Mouse (Mus musculus): ENCODE data around the gene Ttc27. TPM values are rescaled to one million over a fixed set of nuclear protein-coding genes. Genes with fewer than 3 reads are reported as not detected.
A peak's percentile ranks its signal among the peaks of the same experiment; 100 is the strongest.

The Ttc27 gene
- polyA plus RNA-seq, 1 experiment = 0.67 TPM

DNA sequence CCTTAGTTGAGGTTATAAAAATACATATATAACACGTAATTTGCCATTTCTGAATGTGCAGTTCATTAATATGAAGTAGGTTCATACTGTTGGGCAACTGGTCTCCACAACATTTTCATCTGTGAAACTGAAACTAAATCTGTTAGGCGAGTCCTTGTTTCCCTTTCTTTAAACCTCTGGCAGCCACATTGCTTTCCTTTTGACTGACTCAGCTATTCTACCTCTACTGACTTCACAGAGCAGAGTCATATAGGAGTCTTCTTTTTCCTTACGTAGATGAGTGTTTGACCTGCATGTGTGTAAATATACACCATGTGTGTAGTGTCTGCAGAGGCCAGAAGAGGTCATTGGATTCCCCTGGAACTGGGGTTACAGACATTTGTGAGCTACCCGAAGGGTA is 85.2 kb downstream of the Ttc27 start:
- WGBS = 70% methylated on average over 4 of the region's 4 CpGs
- Histone ChIP-seq H3K36me3 (ENCODE audit: control insufficient read depth, insufficient read depth, low read length) (peaks cover 2% of the 10 kb centered on the region; the same call in 1 of the 2 replicates), H3K27ac (ENCODE audit: insufficient read depth, low read depth, low read length) (no peak overlapping the region), H3K4me3 (ENCODE audit: low read depth, low read length) (no peak overlapping the region), H3K4me1 (ENCODE audit: control insufficient read depth, insufficient read depth, insufficient read length, low read length) (no peaks in the 10 kb centered on the region), H3K27me3 (ENCODE audit: control insufficient read depth, insufficient read depth, low read length) (no peaks in the 10 kb centered on the region)
- TF ChIP-seq CTCF (IDR thresholded peaks at IDR 0.05; ENCODE audit: extremely low read depth, insufficient read length, insufficient replicate concordance, low read depth, low read length) (no peak), POLR2A (IDR thresholded peaks at IDR 0.05; ENCODE audit: low read depth, low read length) (no peak)

DNA sequence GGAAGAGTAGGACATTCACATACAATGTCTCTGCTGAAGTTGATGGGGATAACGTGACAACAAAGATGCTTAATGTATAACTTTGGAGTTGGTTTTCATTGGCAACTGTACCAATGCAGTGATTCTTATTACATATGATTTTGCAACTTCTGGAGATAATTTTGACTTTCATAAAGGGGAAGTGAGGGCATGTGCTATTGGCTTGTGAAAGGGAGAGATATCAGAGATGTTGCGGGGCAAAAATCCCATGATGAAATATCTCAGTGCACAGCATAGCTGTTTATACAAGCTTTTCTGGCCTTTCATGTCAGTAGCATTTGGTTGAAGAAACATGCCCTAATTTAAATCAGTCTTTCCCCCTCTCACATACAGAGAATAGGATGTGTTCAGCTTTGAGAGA is 86.3 kb downstream of the Ttc27 start:
- no peak overlapping the region for H3K27ac ChIP-seq (ENCODE audit: insufficient read depth, low read depth, low read length)
- no peaks in the 10 kb centered on the region for H3K27me3 ChIP-seq (ENCODE audit: control insufficient read depth, insufficient read depth, low read length)
- TF ChIP-seq POLR2A (IDR thresholded peaks at IDR 0.05; ENCODE audit: low read depth, low read length) (no peak), CTCF (IDR thresholded peaks at IDR 0.05; ENCODE audit: extremely low read depth, insufficient read length, insufficient replicate concordance, low read depth, low read length) (no peak)
- WGBS = 90% methylated on average over 2 of the region's 2 CpGs
- H3K4me3 ChIP-seq (ENCODE audit: low read depth, low read length) = no peak overlapping the region
- H3K36me3 ChIP-seq (ENCODE audit: control insufficient read depth, insufficient read depth, low read length) = peaks cover 2% of the 10 kb centered on the region; the same call in 1 of the 2 replicates
- no peaks in the 10 kb centered on the region for H3K4me1 ChIP-seq (ENCODE audit: control insufficient read depth, insufficient read depth, insufficient read length, low read length)

DNA sequence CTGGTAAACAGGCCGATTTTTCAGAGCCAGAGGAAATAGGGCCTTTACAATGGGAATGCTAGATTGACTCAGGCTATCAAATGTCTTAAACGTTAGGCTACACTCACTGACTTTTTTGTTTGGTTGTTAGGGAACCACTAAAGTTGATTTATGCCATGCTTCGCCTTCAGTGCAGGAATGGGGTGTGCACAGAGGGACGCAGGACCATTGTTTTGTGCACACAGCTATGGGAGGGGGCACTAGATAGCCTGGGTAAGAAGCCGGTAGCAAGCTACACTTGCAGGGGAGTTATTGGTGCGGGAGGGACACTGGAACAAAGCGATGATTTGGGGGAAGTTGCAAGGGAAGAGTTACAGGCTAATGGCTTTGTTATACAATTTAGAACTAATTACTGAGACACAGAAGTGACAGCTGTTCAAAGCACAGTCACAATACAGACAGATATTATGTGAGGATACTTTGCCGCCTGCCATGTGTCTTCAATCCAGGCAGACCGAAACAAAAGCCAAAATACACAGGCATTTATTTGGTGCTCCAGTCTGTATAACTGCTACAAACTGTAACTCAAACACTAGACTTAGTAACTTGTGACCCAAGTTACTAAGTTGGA is 86.9 kb downstream of the Ttc27 start:
- H3K4me3 ChIP-seq (ENCODE audit: low read depth, low read length) = no peak overlapping the region
- TF ChIP-seq CTCF (IDR thresholded peaks at IDR 0.05; ENCODE audit: extremely low read depth, insufficient read length, insufficient replicate concordance, low read depth, low read length) (no peak), POLR2A (IDR thresholded peaks at IDR 0.05; ENCODE audit: low read depth, low read length) (no peak)
- H3K27ac ChIP-seq (ENCODE audit: insufficient read depth, low read depth, low read length) = no peak overlapping the region
- H3K4me1 ChIP-seq (ENCODE audit: control insufficient read depth, insufficient read depth, insufficient read length, low read length) = no peaks in the 10 kb centered on the region
- 82% methylated on average over 9 of the region's 9 CpGs for whole genome bisulfite sequencing
- peaks cover 2% of the 10 kb centered on the region; the same call in 1 of the 2 replicates for H3K36me3 ChIP-seq (ENCODE audit: control insufficient read depth, insufficient read depth, low read length)
- H3K27me3 ChIP-seq (ENCODE audit: control insufficient read depth, insufficient read depth, low read length) = no peaks in the 10 kb centered on the region

DNA sequence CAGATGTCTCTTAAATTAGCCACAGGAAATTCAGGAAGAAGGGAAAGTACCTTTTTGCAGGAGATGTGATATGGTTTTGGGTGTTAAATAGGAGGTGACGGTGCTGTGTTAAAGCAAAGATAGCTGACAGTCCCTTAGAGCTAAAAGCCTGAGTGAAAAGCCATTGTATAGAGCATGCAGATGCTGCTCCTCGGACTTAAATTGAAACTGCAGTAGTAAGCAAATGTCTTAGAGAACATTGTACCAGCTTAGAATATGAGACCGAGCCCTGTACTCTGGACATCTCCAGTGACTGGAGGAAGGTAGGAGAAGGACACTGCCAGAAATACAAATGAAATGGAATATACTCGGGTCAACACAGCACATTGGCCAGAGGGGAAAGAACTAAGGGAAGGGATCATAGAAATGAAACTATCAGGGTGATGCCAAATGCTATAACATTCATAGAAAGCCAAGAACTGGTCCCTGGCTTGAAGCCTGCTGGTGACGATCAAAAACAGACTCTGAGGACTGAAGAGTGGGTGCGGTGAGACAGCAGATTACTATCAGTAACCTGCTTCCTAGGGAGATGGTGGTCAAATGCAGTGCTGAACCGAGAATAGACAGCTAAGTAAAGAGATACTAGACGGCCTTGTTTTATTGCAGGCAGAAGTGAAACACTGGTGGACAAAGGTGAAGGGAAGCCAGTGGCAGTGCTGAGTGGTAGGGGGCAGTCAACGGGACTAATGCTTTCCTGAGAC is 90.1 kb downstream of the Ttc27 start:
- Histone ChIP-seq H3K4me3 (ENCODE audit: low read depth, low read length) (no peak overlapping the region), H3K27me3 (ENCODE audit: control insufficient read depth, insufficient read depth, low read length) (no peaks in the 10 kb centered on the region), H3K36me3 (ENCODE audit: control insufficient read depth, insufficient read depth, low read length) (no peaks in the 10 kb centered on the region), H3K27ac (ENCODE audit: insufficient read depth, low read depth, low read length) (no peak overlapping the region), H3K4me1 (ENCODE audit: control insufficient read depth, insufficient read depth, insufficient read length, low read length) (no peaks in the 10 kb centered on the region)
- WGBS = 61% methylated on average over 9 of the region's 9 CpGs
- TF ChIP-seq CTCF (IDR thresholded peaks at IDR 0.05; ENCODE audit: extremely low read depth, insufficient read length, insufficient replicate concordance, low read depth, low read length) (no peak), POLR2A (IDR thresholded peaks at IDR 0.05; ENCODE audit: low read depth, low read length) (no peak)

DNA sequence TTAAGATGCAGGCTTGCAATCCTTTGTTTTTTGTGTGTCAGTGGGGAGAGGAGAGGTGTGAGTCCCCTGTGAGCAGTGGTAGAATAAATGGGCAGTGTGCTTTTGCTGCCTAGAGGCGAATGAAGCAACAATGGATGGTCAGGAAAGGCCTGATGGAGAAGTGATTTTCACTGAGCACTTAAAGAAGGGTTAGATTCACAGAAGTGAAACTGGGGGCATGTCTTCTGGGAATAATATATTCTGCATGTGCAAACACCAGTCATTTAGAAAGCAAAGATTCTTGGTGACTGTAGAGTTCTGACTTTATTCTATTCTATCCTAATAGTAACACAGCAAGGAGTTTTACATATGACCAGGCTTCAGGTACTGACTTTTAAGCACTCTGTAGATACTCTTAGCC is 90.8 kb downstream of the Ttc27 start:
- Histone ChIP-seq H3K4me3 (ENCODE audit: low read depth, low read length) (no peak overlapping the region), H3K36me3 (ENCODE audit: control insufficient read depth, insufficient read depth, low read length) (no peaks in the 10 kb centered on the region), H3K4me1 (ENCODE audit: control insufficient read depth, insufficient read depth, insufficient read length, low read length) (no peaks in the 10 kb centered on the region), H3K27ac (ENCODE audit: insufficient read depth, low read depth, low read length) (no peak overlapping the region), H3K27me3 (ENCODE audit: control insufficient read depth, insufficient read depth, low read length) (no peaks in the 10 kb centered on the region)
- WGBS = 82% methylated on average over 1 of the region's 1 CpGs
- TF ChIP-seq CTCF (IDR thresholded peaks at IDR 0.05; ENCODE audit: extremely low read depth, insufficient read length, insufficient replicate concordance, low read depth, low read length) (no peak), POLR2A (IDR thresholded peaks at IDR 0.05; ENCODE audit: low read depth, low read length) (no peak)

DNA sequence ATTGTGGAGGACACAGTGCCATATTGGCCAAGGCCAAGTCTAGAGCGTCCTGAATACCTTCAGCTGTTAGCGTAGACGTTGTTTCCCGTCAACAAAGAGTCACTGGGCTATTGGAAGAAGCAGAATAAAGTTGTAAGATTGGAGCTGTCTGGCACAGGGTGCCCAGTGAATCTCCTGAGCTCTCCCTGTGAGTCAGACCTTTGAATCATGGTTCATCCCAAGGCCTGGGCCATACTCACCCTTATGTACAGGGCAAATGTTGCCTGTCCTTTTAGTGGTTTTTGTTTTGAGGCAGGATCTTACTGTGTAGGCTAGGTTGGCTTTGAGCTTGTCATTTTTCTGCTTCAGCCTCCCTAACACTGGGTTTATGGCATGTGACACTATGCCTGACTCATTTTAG is 91.4 kb downstream of the Ttc27 start:
- Histone ChIP-seq H3K27me3 (ENCODE audit: control insufficient read depth, insufficient read depth, low read length) (no peaks in the 10 kb centered on the region), H3K4me3 (ENCODE audit: low read depth, low read length) (no peak overlapping the region), H3K4me1 (ENCODE audit: control insufficient read depth, insufficient read depth, insufficient read length, low read length) (no peaks in the 10 kb centered on the region), H3K36me3 (ENCODE audit: control insufficient read depth, insufficient read depth, low read length) (no peaks in the 10 kb centered on the region), H3K27ac (ENCODE audit: insufficient read depth, low read depth, low read length) (no peak overlapping the region)
- 90% methylated on average over 4 of the region's 4 CpGs for WGBS
- no peak for TF ChIP-seq CTCF (IDR thresholded peaks at IDR 0.05; ENCODE audit: extremely low read depth, insufficient read length, insufficient replicate concordance, low read depth, low read length)

DNA sequence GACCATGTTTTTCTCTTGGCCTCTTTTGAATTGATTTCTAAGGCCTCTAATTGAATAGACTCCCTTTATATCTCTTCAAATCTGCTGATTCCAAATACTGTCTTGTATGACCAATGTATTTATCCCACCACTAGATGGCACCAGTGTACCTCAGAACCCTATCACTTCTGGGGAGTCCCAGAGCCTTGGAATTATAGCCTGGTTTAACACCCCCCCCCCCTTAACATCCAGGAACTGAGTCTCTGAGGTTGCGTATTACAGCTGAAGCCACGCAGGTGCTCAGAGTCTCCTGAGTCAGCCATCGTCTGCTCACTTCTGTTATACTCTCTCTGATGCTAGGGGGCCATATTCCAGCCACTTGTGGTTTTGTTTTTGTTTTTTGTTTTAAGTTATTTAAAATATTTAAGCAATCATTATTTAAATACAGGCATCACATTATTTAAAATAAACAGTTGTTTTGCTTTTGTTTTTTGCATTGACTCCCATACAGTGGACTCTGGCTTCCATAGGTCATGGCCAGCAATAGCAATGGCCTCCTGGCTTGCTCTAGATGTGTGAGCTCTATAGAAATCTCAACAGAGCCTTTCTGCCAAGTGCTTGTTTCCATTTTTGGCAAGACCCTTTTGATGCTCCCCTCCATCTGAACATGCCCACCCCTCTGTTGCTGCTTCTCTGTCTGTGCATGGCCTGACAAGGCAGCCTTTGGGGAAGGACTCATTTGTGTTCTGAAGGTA is 93.5 kb downstream of the Ttc27 start:
- Histone ChIP-seq H3K27me3 (ENCODE audit: control insufficient read depth, insufficient read depth, low read length) (no peaks in the 10 kb centered on the region), H3K36me3 (ENCODE audit: control insufficient read depth, insufficient read depth, low read length) (no peaks in the 10 kb centered on the region), H3K27ac (ENCODE audit: insufficient read depth, low read depth, low read length) (no peak overlapping the region), H3K4me3 (ENCODE audit: low read depth, low read length) (no peak overlapping the region), H3K4me1 (ENCODE audit: control insufficient read depth, insufficient read depth, insufficient read length, low read length) (no peaks in the 10 kb centered on the region)
- 59% methylated on average over 3 of the region's 3 CpGs for WGBS
- TF ChIP-seq CTCF (IDR thresholded peaks at IDR 0.05; ENCODE audit: extremely low read depth, insufficient read length, insufficient replicate concordance, low read depth, low read length) (peak; percentile 61; the same call in 1 of the 2 replicates), POLR2A (IDR thresholded peaks at IDR 0.05; ENCODE audit: low read depth, low read length) (no peak)

All from small intestine, adult 2 months (tissue).